15 mouse cellular contexts compared by ENCODE assay signal in genomic region chr8:61264881-61265280, GRCm38 (mm10). TPM values are rescaled to one million over a fixed set of nuclear protein-coding genes. Genes with fewer than 3 reads are reported as not detected.
DNase-seq lines count a peak whose midpoint lies in the region; ATAC-seq lines count a peak whose summit lies in the region.
"Had no signal": no experiment of that assay in that cellular context is flagged by ENCODE, and none has a peak within 500 bp of the region (broad histone marks: within the 10 kb centered on the region; RNA-seq: fewer than 3 reads in every experiment).

No protein-coding gene starts in this region.

- H3K4me2 ChIP-seq in heart, embryonic 14.5 days (ENCODE audit: low read length), result peak overlapping the region; percentile 33; the same call in 1 of the 2 replicates
- H3K4me2 ChIP-seq in limb, embryonic 12.5 days, result no peak overlapping the region
- H3K4me2 ChIP-seq in embryonic facial prominence, embryonic 15.5 days (replicated peaks), result no peak overlapping the region
- H3K4me2 ChIP-seq in midbrain, embryonic 13.5 days (replicated peaks), result no peak overlapping the region
- H3K4me2 ChIP-seq: embryonic facial prominence, embryonic 12.5 days; liver, embryonic 13.5 days; midbrain, embryonic 15.5 days had no signal

- H3K36me3 ChIP-seq in heart, embryonic 14.5 days (ENCODE audit: control insufficient read depth, insufficient read depth, low read length), result no peaks in the 10 kb centered on the region
- no peaks in the 10 kb centered on the region for H3K36me3 ChIP-seq in limb, embryonic 12.5 days
- no peaks in the 10 kb centered on the region for H3K36me3 ChIP-seq in limb, embryonic 10.5 days
- no peaks in the 10 kb centered on the region for H3K36me3 ChIP-seq in embryonic facial prominence, embryonic 15.5 days
- H3K36me3 ChIP-seq in midbrain, embryonic 13.5 days, result no peaks in the 10 kb centered on the region
- H3K36me3 ChIP-seq: embryonic facial prominence, embryonic 12.5 days; liver, embryonic 13.5 days; midbrain, embryonic 15.5 days had no signal

- no peaks in the 10 kb centered on the region for H3K27me3 ChIP-seq in heart, embryonic 14.5 days (ENCODE audit: control insufficient read depth, insufficient read depth, low read length)
- H3K27me3 ChIP-seq in limb, embryonic 12.5 days, result no peaks in the 10 kb centered on the region
- no peaks in the 10 kb centered on the region for H3K27me3 ChIP-seq in limb, embryonic 10.5 days (ENCODE audit: low read depth, poor library complexity, severe bottlenecking)
- no peaks in the 10 kb centered on the region for H3K27me3 ChIP-seq in embryonic facial prominence, embryonic 15.5 days
- no peaks in the 10 kb centered on the region for H3K27me3 ChIP-seq in midbrain, embryonic 13.5 days
- H3K27me3 ChIP-seq: embryonic facial prominence, embryonic 12.5 days; liver, embryonic 13.5 days; midbrain, embryonic 15.5 days; Patski had no signal

- intact Hi-C loops in heart, postnatal 10 days (cut with DNase I), result no loop called here

- no peak overlapping the region for H3K4me3 ChIP-seq in heart, embryonic 14.5 days (ENCODE audit: control insufficient read depth in 1 of 2, insufficient read depth in 1 of 2, low read depth in 1 of 2, low read length in 2 of 2)
- H3K4me3 ChIP-seq in limb, embryonic 12.5 days (replicated peaks), result no peak overlapping the region
- H3K4me3 ChIP-seq in limb, embryonic 10.5 days, result no peak overlapping the region
- no peak overlapping the region for H3K4me3 ChIP-seq in embryonic facial prominence, embryonic 15.5 days (replicated peaks)
- H3K4me3 ChIP-seq in midbrain, embryonic 13.5 days (replicated peaks), result no peak overlapping the region
- H3K4me3 ChIP-seq: embryonic facial prominence, embryonic 12.5 days; gastrocnemius, adult 2 months; liver, embryonic 13.5 days; midbrain, embryonic 15.5 days had no signal

- H3K4me1 ChIP-seq in heart, embryonic 14.5 days (ENCODE audit: control insufficient read depth in 2 of 2, insufficient read depth in 2 of 2, low read length in 2 of 2), result peaks cover 6 to 11% of the 10 kb centered on the region in 2 experiments
- H3K4me1 ChIP-seq in limb, embryonic 12.5 days (replicated peaks), result peaks cover 27% of the 10 kb centered on the region
- H3K4me1 ChIP-seq in limb, embryonic 10.5 days, result peaks cover 9% of the 10 kb centered on the region; the same call in 1 of the 2 replicates
- peaks cover 31% of the 10 kb centered on the region for H3K4me1 ChIP-seq in embryonic facial prominence, embryonic 15.5 days
- H3K4me1 ChIP-seq in midbrain, embryonic 13.5 days (replicated peaks), result peaks cover 34% of the 10 kb centered on the region
- H3K4me1 ChIP-seq: liver, embryonic 13.5 days had no signal

- H3K27ac ChIP-seq in heart, embryonic 14.5 days (replicated peaks in 1 of 2; ENCODE audit: control insufficient read depth in 1 of 2, insufficient read depth in 1 of 2, low read depth in 2 of 2, low read length in 2 of 2), result peak overlapping the region; percentile 35 to 41; a peak in 2 of 4 replicates
- peak overlapping the region; percentile 35; the same call in 1 of the 2 replicates for H3K27ac ChIP-seq in limb, embryonic 12.5 days
- no peak overlapping the region for H3K27ac ChIP-seq in limb, embryonic 10.5 days
- peak overlapping the region; percentile 70 for H3K27ac ChIP-seq in embryonic facial prominence, embryonic 15.5 days (replicated peaks)
- no peak overlapping the region for H3K27ac ChIP-seq in midbrain, embryonic 13.5 days
- H3K27ac ChIP-seq: embryonic facial prominence, embryonic 12.5 days; gastrocnemius, adult 2 months; liver, embryonic 13.5 days; midbrain, embryonic 15.5 days had no signal

- DNase-seq in heart, postnatal 10 days, result no peak
- DNase-seq in limb, embryonic 10.5 days (ENCODE audit: low spot score), result no peak
- peak; percentile 53 for DNase-seq in lung, postnatal 36 days
- DNase-seq: cerebellum, adult 2 months; liver, embryonic 13.5 days; thymus, adult 2 months had no signal

- no peaks in the 10 kb centered on the region for H3K9me3 ChIP-seq in heart, embryonic 14.5 days (ENCODE audit: control insufficient read depth, low read length)
- H3K9me3 ChIP-seq in limb, embryonic 12.5 days, result no peaks in the 10 kb centered on the region
- H3K9me3 ChIP-seq in limb, embryonic 10.5 days (replicated peaks), result no peaks in the 10 kb centered on the region
- H3K9me3 ChIP-seq in embryonic facial prominence, embryonic 15.5 days (replicated peaks), result no peaks in the 10 kb centered on the region
- no peaks in the 10 kb centered on the region for H3K9me3 ChIP-seq in midbrain, embryonic 13.5 days
- H3K9me3 ChIP-seq: embryonic facial prominence, embryonic 12.5 days; liver, embryonic 13.5 days; midbrain, embryonic 15.5 days had no signal

- ATAC-seq in heart, embryonic 14.5 days (ENCODE audit: insufficient number of reproducible peaks, insufficient read depth, low FRiP score, low read depth), result no peak
- ATAC-seq in limb, embryonic 12.5 days (ENCODE audit: insufficient number of reproducible peaks, insufficient read depth, low FRiP score, low TSS enrichment, low read depth), result no peak
- no peak for ATAC-seq in embryonic facial prominence, embryonic 15.5 days (ENCODE audit: insufficient number of reproducible peaks, low FRiP score, low TSS enrichment, low read depth)
- no peak for ATAC-seq in midbrain, embryonic 13.5 days
- ATAC-seq: activated CD4-positive, CD25-positive, alpha-beta regulatory T cell, adult 4 months; midbrain, embryonic 15.5 days had no signal

- H3K9ac ChIP-seq in heart, embryonic 14.5 days (ENCODE audit: low read length), result no peak overlapping the region
- no peak overlapping the region for H3K9ac ChIP-seq in limb, embryonic 12.5 days (replicated peaks)
- H3K9ac ChIP-seq in embryonic facial prominence, embryonic 15.5 days, result no peak overlapping the region
- no peak overlapping the region for H3K9ac ChIP-seq in midbrain, embryonic 13.5 days (replicated peaks)
- H3K9ac ChIP-seq: embryonic facial prominence, embryonic 12.5 days; liver, embryonic 13.5 days; midbrain, embryonic 15.5 days had no signal

- WGBS in heart, embryonic 14.5 days, result 29% methylated on average over 7 of the region's 7 CpGs
- WGBS in limb, embryonic 12.5 days, result 86% methylated on average over 7 of the region's 7 CpGs
- whole genome bisulfite sequencing in limb, embryonic 10.5 days, result 87% methylated on average over 7 of the region's 7 CpGs
- WGBS in embryonic facial prominence, embryonic 15.5 days, result 63% methylated on average over 7 of the region's 7 CpGs
- 60% methylated on average over 7 of the region's 7 CpGs for WGBS in midbrain, embryonic 13.5 days

RNA-seq across cellular contexts. Expression of gene Sh3rf1, which starts 41.2 kb away (rescaled TPM):
- polyA plus RNA-seq in heart, embryonic 14.5 days (2014; fragmentation: Nextera tagmentation; extraction: Ambion mirVana), result 4.2 and 4.9 TPM in 2 replicates
- total RNA-seq in heart, postnatal 10 days (2021), result 1 to 10 TPM; 9.4 to 9.8 TPM
- 9.1 and 10.7 TPM in 2 replicates for polyA plus RNA-seq in limb, embryonic 12.5 days (2016; fragmentation: Nextera tagmentation; extraction: Ambion mirVana)
- polyA plus RNA-seq in limb, embryonic 10.5 days (2016; fragmentation: Nextera tagmentation; extraction: Ambion mirVana), result 7.7 and 7.8 TPM in 2 replicates
- 12.2 and 13.0 TPM in 2 replicates for polyA plus RNA-seq in embryonic facial prominence, embryonic 15.5 days (2015; fragmentation: Nextera tagmentation; extraction: Ambion mirVana)
- 29.3 and 29.8 TPM in 2 replicates for polyA plus RNA-seq in midbrain, embryonic 13.5 days (2015; fragmentation: Nextera tagmentation; extraction: Ambion mirVana)

Comparison
In these comparisons a context has a peak if more than half of its experiments do, and no peak if none do; other contexts are left out.
1. H3K27ac ChIP-seq: peak in heart, embryonic 14.5 days (2 of 2), limb, embryonic 12.5 days (single experiment) and embryonic facial prominence, embryonic 15.5 days (single experiment); none in limb, embryonic 10.5 days (single experiment) and midbrain, embryonic 13.5 days (single experiment).